Mouse (Mus musculus) ovary, adult 18-20 months (tissue): ENCODE results near the gene Dnah12.
A peak's percentile ranks its signal among the peaks of the same experiment; 100 is the strongest.
"Not testable (repeated sequence)": the region's sequence is repeated elsewhere in the genome, so short reads cannot be mapped to it uniquely, and the experiment has no call there.

ENCODE experiments used
- DNase-seq: peaks from one replicate; pipeline ENCODE4 v3.0.0; 2022; ENCODE audit warnings: low spot score, mixed read lengths

Gene Dnah12

DNA sequence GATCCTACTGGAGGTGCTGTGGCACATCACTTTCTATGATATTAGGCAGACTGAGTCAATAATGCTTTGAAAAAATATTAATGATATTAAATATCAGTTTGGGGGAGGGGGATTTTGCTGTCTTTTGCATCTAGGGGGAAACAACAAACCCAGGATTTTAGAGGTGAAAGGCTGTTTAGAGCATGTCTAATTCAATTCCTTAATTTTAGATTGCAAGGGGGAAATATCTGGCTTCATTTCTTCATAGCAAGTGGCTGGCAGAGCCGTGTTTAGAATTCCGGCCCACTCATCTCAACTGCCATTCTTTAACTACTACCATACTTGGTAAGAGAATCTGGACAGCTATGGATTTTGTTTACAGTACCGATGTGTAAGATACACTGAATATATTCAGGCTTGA lies at the start of gene Dnah12:
TSS of gene Dnah12 (plus strand) at position 301 of the 400 bp plus-strand sequence.
- DNase-seq, result no peak

DNA sequence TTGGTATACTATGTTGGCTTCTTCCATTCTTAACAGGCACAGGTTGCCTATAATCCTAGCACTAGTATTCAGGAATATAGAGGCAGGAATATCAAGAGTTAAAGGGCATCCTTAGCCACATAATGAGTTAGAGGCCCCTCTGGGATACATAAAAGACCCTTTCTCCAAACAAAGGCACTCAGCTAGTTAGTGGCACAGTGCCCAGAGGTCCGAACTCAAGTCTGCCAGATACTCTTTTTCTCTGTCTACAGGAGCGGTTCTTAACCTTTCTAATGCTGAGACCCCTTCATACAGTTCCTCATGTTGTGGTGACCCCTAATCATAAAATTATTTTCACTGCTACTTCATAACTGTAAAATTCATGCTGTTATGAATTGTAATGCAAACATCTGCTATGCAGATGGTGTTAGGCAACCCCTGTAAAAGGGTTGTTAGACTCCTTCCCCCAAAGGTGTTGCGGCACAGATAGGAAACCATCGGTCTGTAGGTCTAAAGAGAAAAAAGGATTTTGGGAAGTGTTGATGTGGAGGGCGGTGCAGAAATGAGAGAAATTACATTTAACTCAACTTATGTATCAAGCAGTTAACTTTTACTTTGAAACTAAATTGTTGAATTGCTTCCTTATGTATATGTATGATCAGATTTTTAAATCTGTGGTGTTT lies 47.0 kb upstream of the Dnah12 start:
- no peak for DNase-seq

DNA sequence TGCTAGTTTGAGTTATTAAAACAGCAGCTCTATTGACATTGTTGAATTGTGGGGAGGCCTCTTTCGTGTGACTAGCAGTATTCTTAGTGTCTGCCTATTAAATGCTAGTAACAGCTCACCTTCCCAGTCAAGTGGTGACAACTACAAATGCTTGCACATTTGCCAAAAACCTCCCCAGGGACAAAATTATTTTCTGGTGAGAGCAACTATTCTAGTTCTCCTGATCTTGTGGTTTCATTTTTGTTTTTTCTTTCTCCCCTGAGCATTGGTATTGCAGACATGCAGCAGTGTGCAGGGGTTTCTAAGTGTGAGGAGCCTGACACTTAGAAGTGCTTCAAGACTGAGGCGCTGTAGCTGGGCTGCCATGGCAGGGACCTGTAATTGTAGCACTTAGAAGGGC lies 45.3 kb upstream of the Dnah12 start:
- DNase-seq, result no peak

DNA sequence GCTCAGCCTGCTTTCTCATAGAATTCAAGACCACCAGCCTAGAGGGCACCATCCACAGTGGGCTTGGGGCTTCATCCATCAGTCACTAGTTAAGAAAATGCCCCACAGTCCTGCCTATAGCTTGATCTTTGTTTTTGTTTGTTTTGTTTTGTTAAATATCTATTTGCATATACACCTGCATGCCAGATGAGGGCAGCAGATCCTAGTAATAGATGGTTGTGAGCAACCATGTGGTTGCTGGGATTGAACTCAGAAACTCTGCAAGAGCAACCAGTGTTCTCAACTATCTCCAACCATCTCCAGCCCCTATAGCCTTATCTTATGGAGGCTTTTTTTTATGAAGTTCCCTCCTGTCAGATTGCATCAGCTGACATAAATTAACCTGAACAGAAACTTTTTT lies 41.2 kb upstream of the Dnah12 start:
- DNase-seq, result no peak

DNA sequence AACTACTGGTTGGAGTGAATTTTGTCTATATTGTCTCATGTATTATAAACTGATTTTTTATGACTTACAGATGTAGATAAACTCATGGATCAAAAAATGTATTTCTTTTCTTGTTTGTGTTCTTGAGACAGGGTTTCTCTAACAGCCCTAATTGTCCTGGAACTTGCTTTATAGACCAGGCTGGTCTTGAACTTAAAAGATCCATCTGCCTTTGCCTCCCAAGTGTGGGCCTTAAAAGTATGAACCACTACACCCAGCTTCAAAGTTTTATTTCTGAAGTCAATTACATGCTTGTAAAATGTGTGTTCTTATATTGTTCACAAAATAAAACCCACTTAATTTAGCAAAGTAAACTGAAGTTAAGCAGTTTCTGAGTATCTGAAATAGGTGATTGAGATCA lies 34.9 kb upstream of the Dnah12 start:
- no peak for DNase-seq

DNA sequence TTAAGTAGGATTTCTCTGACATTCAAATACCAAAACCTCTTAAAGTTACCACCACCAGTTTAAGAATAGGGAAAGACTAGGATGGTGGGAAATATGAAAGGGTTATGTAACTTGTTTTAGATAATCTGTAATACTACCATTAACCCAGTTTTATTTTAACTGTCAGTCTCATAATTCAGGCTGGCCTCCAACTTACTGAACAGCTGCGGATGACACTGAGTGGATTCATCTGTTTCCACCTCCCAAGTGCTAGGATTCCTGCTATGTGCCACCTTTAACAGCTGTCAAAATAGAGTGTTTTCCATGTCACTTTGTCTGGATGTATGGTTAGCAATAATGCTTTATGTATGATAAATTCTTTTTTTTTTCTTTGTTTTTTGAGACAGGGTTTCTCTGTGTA lies 32.8 kb upstream of the Dnah12 start:
- DNase-seq, result no peak

DNA sequence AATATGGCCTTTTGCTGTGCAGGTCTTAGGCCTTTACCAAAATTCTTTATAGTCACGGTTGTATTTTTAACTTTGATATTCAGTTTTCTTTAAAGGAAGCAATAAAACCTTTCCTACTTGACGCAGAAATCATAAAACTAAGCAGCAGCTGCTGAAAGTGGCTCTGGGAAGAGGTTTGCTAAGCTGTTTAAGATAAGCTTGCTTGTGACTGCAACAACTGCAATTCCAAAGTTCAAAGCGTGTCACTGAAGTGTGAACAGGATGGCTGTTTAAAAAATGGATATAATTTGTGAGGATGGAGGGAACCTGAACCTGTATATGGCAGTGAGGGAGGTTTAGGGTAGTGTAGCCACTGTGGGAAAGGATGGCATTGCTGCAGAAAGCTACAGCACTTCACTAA lies 31.1 kb upstream of the Dnah12 start:
- no peak for DNase-seq

DNA sequence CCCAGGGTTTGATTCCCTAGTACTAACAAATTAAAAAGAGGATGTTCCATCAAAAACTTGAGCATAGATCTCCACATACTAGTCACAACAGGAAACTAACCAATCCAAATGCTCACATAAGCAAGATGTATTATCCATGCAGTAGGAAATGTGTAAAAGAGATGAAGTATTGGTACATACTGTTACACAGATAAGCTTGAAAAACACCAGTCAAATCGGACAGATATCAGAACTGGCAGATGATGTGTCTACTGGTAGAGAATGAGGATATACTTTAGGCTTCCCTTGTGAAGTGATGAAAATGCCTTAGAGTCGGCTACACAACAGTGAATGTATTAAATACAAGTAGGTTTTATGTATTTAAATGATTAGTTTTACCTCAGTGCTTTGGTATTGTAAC lies 30.6 kb upstream of the Dnah12 start:
- no peak for DNase-seq

- no peak for DNase-seq
Observed at GRCm38 (mm10) chr14:26663851-26664250, 29.2 kb upstream of the Dnah12 start.

- DNase-seq, result no peak
Observed at GRCm38 (mm10) chr14:26667991-26668370, 25.1 kb upstream of the Dnah12 start.

GRCm38 (mm10) chr14:26668371-26669291 lies 24.4 kb upstream of the Dnah12 start:
- peak; percentile 9 for DNase-seq

DNA sequence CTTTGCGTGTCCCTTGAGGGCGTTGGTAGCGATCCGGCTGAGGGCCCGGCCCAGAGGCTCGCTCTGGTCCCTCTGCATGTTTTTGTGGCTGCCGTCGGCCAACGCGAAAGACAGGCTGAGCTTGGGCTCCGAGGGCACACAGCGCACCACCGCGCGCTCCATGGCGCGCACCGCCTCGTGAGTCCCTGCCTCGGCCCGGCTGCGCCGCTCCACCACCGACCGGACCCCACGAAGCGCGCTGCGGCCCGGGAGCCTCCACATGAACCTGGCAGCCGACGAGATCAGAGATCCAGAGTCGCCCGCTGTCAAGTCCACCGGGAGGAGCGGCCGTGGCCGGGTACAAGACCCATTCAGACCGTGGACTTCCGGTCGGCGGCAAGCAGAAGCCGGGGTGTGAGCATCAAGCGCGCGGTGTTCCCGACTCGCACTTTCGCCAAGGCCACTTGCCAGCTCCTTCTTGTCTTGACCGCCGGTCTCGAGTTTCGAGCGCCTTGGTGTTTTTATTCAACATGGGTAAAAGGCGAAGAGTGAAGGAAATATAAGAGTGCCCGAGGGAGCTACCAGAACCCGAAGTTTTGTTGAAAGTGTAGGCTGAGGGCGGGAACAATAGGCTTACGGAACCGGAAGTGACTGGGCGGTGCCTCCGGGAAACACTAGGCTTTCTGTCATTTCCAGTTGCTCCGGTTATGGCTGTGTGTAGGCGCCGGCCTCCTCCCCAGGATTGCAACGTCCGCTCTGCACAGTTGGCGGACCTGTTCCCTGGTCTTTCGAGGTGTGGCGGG lies 23.6 kb upstream of the Dnah12 start, which contains the start of gene Pde12:
TSS of gene Pde12 (minus strand) at position 592 of the 782 bp plus-strand sequence.
- peak; percentile 70 for DNase-seq

DNA sequence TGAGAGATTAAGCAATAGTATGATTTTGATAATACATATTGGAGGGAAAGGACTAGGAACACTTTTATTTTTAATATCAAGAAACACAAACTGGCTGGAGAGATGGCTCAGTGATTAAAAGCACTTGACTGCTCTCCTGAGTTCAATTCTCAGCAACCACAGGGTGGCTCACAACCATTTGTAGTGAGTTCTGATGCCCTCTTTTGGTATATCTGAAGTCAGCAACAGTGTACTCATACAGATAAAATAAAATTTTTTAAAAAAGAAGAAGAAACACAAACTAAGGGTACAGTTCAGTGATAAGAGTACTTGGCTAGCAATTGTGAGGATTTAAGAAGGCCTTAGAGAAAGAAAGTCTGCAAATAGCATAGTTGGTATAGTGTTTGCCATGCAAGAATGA lies 22.1 kb upstream of the Dnah12 start:
- DNase-seq, result no peak

DNA sequence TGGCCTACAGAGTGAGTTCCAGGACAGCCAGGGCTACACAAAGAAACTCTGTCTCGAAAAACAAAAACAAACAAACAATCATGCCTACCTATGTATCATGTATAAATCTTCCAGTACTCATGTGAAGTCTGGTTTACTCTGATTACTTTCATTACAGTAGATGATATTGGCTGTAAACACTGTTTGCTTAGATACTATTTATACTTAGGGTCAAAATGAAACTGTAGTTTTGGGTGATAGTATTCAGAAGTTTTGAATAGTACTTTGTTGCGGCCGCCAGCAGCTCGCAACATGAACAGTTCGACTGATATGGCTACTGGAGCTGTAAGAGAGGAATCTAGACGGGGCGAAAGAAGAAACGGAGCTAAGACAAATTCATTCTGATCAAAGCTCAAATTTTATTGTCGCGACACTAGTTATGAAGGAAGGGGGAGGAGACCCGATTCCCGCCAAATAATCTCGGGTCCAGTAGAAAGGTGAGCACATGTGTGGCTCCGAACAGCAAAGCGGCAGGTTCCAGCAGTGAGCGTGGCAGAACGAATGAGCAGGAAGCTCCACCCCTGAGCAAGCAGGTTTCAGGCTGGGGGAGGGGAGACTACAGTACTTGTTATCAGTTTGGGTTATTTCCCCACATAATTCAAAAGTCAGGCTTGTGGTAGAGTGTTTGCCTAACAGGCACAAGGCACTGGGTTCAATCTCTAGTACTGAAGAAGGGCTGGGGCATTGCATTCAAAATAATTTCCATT lies 21.0 kb upstream of the Dnah12 start:
- not testable (repeated sequence) for DNase-seq

- DNase-seq, result not testable (repeated sequence)
Observed at GRCm38 (mm10) chr14:26674476-26675169, 18.5 kb upstream of the Dnah12 start.

GRCm38 (mm10) chr14:26675371-26675770 lies 17.7 kb upstream of the Dnah12 start:
- no peak for DNase-seq

- DNase-seq, result no peak
Observed at GRCm38 (mm10) chr14:26675791-26676190, 17.3 kb upstream of the Dnah12 start.

DNA sequence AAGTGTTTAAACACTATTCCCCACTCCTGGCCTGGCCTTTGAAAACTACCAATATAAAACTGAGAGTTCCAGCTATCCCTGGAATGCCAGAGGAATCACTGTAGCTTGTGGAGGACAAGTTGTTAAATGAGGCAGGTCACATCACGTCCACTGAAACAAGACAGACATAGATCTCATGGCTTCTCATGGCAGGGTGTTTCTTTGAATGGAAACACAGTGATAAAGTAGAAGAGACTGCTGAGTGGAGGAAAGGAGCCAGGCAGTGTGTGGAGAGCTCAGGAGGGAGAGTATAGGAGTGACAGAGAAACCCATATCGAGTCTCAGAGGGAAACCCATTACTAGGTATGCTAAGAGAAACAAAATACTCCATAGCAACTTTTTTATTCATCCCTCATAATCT lies 2.3 kb upstream of the Dnah12 start:
- DNase-seq, result no peak

DNA sequence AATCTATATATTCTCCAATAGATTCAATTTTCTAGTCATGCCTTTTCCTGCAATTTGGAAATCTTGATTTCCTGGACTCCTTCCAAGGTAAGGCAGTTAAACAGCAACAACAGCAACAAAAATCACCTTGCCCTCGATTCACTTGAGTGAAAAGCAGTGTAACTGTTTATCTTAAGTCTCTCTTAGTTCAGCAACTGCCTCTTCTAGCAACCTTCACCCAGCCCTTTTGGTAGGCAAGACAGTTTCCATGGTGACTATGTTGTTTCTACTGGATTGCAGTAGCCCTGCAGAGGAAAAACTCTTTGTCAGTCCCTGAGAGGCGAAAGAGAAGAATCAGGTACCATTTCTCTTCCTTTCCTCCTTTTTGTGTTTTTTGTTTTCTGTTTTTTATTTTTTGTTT lies 1.7 kb upstream of the Dnah12 start:
- no peak for DNase-seq

DNA sequence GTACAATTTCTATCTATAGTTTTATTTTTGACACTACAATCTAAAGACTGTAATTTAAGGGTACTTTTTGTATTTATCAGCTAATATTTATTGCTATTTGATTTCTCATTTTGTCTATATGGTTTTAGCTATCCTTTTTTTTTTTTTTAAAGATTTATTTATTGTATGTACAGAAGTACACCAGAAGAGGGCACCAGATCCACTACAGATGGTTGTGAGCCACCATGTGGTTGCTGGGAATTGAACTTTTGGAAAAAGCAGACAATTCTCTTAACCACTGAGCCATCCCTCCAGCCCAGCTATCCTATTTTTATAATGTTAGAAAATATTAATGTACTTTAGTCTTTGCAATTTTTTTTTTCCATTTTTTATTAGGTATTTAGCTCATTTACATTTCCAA lies 4.8 kb downstream of the Dnah12 start:
- no peak for DNase-seq

- DNase-seq, result not testable (repeated sequence)
Observed at GRCm38 (mm10) chr14:26705246-26705645, 12.2 kb downstream of the Dnah12 start.
